Mouse (Mus musculus) layer of hippocampus, postnatal 25 days (tissue): ENCODE results near the gene Ccnl2. TPM values are rescaled to one million over a fixed set of nuclear protein-coding genes. Genes with fewer than 3 reads are reported as not detected.

Source experiments
- DNase-seq, 2 experiments: peaks; one replicate each; pipeline ENCODE4 v3.0.0; 2022; ENCODE audit warnings: mixed read lengths in 2 of 2, low spot score in 1 of 2; ENCODE audit errors: extremely low spot score in 1 of 2
- microRNA-seq, 2 experiments: library from miRNA; unstranded; fragments of <30 nt; microRNA quantifications; one replicate each; pipeline ENCODE4 v1.2.0; 2021
- total RNA-seq, 2 experiments: library from RNA; stranded (reverse); gene quantifications; 2 replicates each; pipeline ENCODE4 v1.2.3; 2021

The Ccnl2 gene
- total RNA-seq, 2 experiments from 2014 or later: 72.2 to 91.2 TPM

DNA sequence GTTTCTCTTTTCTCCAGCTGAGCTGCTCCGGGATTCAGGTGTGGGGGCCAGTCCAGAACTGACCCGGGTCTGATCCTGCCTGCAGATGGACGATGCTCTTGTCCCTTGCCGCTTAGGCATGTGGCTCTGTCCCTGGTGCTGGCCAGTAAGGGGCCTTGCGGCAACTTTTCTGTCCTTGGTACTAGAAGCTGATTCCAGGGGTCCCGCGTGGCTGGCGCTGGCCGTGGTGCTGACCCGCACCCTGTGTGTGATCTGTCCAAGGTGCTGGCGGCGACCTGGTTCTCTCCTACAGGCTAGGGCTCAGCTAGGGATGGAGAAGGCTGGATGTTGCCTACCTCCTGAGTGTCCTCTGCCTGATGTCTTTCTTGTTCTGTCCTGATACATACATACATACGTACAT lies 47.0 kb downstream of the Ccnl2 start:
- no peak for DNase-seq

- no peak for DNase-seq
Measured at GRCm38 (mm10) chr4:155861787-155862186, 49.5 kb downstream of the Ccnl2 start.

- DNase-seq: no peak
Measured at GRCm38 (mm10) chr4:155863001-155863400, 50.7 kb downstream of the Ccnl2 start, which contains the start of gene Tas1r3. Gene Tas1r3 (minus strand): TSS chr4:155863362.

DNA sequence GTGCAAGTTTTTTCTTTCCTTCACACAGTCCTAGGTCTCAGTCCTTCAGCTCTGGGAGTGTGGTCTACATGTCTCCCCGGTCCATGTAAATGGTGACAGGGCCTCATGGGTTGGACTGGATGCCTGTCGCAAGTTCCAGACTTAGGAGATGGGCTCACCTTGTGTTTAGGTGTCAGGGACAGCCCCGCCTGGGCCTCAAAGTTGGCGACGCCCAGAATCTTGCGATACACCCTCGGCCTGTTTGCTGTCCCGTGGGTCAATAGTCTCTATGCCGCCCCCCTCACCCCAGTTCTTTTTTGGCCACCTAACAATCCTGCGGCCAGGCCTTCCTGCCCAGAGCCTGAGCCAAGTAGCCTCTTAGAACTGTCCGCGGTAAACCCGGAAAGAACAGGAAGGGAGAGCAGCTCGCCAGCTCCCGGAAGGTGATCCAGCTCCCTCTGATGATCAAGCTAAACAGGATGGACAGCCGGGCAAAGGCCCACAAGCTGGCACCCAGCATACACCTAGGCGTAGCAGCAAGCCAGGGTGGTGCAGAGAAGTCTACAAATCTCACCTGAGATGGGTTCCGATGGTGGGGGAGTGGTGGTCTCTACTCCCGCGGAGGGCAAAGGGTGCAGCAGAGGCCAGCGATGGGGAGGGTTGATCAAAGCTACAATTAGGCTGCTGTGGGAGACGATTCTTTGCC lies 56.5 kb downstream of the Ccnl2 start:
- no peak for DNase-seq

DNA sequence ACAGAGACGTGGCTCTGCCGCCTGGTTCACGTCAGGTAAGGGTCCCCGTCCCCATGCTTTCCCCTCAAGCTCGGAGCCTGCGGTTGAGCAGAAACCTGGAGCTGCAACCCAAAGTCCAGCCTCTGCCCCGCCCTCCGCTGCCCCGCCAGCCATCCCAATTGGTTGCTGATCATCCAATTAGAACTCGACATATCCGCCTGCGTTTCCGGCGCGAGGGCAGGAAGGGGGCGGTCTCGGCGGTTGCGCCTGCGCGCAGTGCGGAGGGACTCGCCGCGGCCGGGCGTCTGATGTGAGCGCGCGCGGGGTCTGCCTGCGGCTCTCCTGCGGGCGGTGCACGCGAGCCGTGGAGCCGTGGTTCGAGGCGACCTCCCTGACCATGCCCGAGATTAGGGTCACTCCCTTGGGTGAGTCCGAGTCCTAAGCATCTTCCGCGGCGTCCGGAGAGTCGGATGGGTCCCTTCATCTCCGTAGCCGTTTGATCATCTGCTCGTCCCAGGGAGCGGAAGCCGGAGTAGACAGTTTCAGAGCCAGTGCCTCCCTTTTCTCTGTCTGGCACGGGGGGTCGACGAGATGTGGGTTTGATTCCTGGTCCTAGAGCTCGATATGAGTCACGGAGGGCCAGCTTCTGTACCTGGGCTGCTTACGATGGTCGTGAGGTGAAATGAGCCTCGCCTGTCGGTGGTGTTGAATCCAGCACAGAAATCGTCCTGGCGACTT lies 57.2 kb downstream of the Ccnl2 start, which contains the start of the genes Cptp and Ints11:
Gene Cptp (minus strand): TSS at position 124 of the 717 bp plus-strand sequence.
Gene Ints11 (plus strand): TSS at position 230 of the 717 bp plus-strand sequence.
- DNase-seq: peak; percentile 89 to 90

- DNase-seq: no peak
Measured at GRCm38 (mm10) chr4:155871404-155871803, 59.1 kb downstream of the Ccnl2 start.

Small RNA genes within 50 kb of the gene (microRNA-seq; reads per million reads assigned to microRNA genes)
- 0 reads per million in 2 experiments for gene Gm27743

Other genes with a start within 250 kb of the Ccnl2 start
- 10 to 100 TPM; 41.5 to 42.5 TPM for gene Slc35e2, start 211.1 kb upstream of the Ccnl2 start, total RNA-seq
- 10 to 100 TPM; 41.1 to 47.3 TPM for gene Cdk11b, start 187.6 kb upstream of the Ccnl2 start, total RNA-seq
- not detected for gene Gm10563, start 167.1 kb upstream of the Ccnl2 start, total RNA-seq
- gene Mmp23, start 159.1 kb upstream of the Ccnl2 start, total RNA-seq: 1 to 10 TPM; 2.7 to 3.0 TPM
- 100 to 1,000 TPM in 1 of 2 experiments, 10 to 100 TPM in 1; 96.6 to 109 TPM for gene Mib2, start 143.3 kb upstream of the Ccnl2 start, total RNA-seq
- gene Fndc10, start 118.1 kb upstream of the Ccnl2 start, total RNA-seq: 10 to 100 TPM; 23.9 to 27.5 TPM
- gene Ssu72, start 107.7 kb upstream of the Ccnl2 start, total RNA-seq: 10 to 100 TPM; 78.8 to 84.0 TPM
- 10 to 100 TPM; 38.0 to 39.7 TPM for gene Tmem240, start 77.7 kb upstream of the Ccnl2 start, total RNA-seq
- 10 to 100 TPM; 47.5 to 56.3 TPM for gene Atad3a, start 51.4 kb upstream of the Ccnl2 start, total RNA-seq
- gene Vwa1, start 37.8 kb upstream of the Ccnl2 start, total RNA-seq: 10 to 100 TPM in 1 of 2 experiments, 1 to 10 TPM in 1; 9.7 to 10.3 TPM
- gene Tmem88b, start 26.6 kb upstream of the Ccnl2 start, total RNA-seq: 10 to 100 TPM; 31.3 to 33.9 TPM
- not detected for gene Ankrd65, start 22.1 kb upstream of the Ccnl2 start, total RNA-seq
- gene Mrpl20, start 9.6 kb upstream of the Ccnl2 start, total RNA-seq: 10 to 100 TPM; 82.3 to 93.0 TPM
- gene Aurkaip1, start 18.8 kb downstream of the Ccnl2 start, total RNA-seq: 100 to 1,000 TPM in 1 of 2 experiments, 10 to 100 TPM in 1; 95.9 to 105 TPM
- gene Mxra8, start 27.2 kb downstream of the Ccnl2 start, total RNA-seq: 1 to 10 TPM; 7.5 to 7.7 TPM
- gene Dvl1, start 34.9 kb downstream of the Ccnl2 start, total RNA-seq: 10 to 100 TPM; 75.6 to 77.2 TPM
- gene Tas1r3, start 50.9 kb downstream of the Ccnl2 start, total RNA-seq: under 1 TPM; 0.31 to 0.32 TPM
- gene Cptp, start 57.0 kb downstream of the Ccnl2 start, total RNA-seq: 10 to 100 TPM; 29.7 to 33.0 TPM
- 10 to 100 TPM; 35.6 to 36.4 TPM for gene Ints11, start 57.1 kb downstream of the Ccnl2 start, total RNA-seq
- 10 to 100 TPM; 58.3 to 69.5 TPM for gene Pusl1, start 79.3 kb downstream of the Ccnl2 start, total RNA-seq
- 100 to 1,000 TPM; 127 to 145 TPM for gene Acap3, start 79.3 kb downstream of the Ccnl2 start, total RNA-seq
- gene Ube2j2, start 131.3 kb downstream of the Ccnl2 start, total RNA-seq: 10 to 100 TPM; 71.5 to 73.6 TPM
- gene C1qtnf12, start 149.8 kb downstream of the Ccnl2 start, total RNA-seq: 10 to 100 TPM; 16.7 to 17.7 TPM
- gene B3galt6, start 180.2 kb downstream of the Ccnl2 start, total RNA-seq: 10 to 100 TPM; 10.4 to 11.2 TPM
- gene Sdf4, start 180.4 kb downstream of the Ccnl2 start, total RNA-seq: 100 to 1,000 TPM; 180 to 193 TPM
- gene Tnfrsf4, start 201.4 kb downstream of the Ccnl2 start, total RNA-seq: 1 to 10 TPM; 1.0 to 2.2 TPM
- not detected for gene Tnfrsf18, start 213.7 kb downstream of the Ccnl2 start, total RNA-seq
- under 1 TPM; 0.12 to 0.31 TPM for gene Ttll10, start 246.9 kb downstream of the Ccnl2 start, total RNA-seq